Mouse (Mus musculus): ENCODE results near the gene Chd3.

DNA sequence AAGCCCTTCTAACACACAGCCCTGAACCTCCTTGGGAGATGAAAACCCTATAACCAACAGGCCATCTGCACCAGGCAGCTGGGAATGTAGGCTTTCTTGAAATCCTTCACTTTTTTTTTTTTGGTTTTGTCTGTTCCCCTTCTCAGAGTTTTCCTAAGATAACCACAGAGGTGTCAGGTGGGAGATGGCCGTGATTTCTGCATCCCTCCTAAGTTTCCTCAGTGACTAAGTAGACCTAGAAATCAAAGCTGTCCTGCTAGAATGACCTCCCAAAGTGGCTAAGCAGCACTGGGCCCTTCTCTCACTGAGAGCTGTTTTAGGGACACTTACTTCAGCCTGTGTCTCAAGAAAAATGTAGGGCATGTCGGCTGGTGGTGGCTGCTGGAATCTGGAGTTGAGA lies 71.4 kb downstream of the Chd3 start:
- TF ChIP-seq EP300 (IDR thresholded peaks at IDR 0.05; ENCODE audit: low read depth) (no peak), CTCF (IDR thresholded peaks at IDR 0.05; ENCODE audit: low read depth) (no peak)

Measured in heart, postnatal 0 days (tissue).